Mouse (Mus musculus): ENCODE measurements at regions not wholly inside any gene's neighbourhood (a gene's known extent, or its start where the extent isn't known, plus 50 kb on each side); places are given as distances from the start of the nearest gene placed in this dataset.

DNA sequence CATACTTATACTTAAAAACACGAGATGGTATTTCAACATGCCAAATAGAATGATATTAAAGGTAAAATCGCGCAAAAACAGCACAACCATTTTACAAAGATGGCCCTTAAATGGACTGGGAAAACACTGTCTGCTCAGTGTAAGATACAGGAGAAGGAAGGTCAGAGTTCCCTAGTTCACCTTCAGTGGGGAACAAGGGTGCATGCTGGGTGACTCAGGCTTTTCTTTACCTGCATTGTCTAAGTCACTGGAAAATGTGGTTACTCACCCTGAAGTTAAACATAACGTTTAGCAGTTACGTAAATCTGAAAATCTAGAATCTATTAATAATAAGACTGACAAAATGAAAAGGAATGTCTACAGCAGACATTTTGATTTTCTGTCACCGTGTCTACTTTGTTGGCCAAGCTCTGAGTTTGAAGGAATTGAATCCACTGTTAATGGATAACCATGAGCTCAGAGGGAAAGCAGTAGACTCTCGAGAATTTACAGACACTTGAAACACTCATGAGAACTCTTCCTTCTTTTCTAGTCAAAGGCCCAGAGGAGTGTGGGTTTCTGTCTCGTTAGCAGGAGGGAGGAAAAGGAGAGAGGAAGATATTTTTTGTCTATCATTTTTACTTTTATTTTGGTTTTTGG lies 63.5 kb upstream of the Cdh6 start:
- no peaks in the 10 kb centered on the region for H3K27me3 ChIP-seq
- H3K4me1 ChIP-seq = no peaks in the 10 kb centered on the region
- H3K4me2 ChIP-seq (replicated peaks) = no peak overlapping the region
- no peak overlapping the region for H3K4me3 ChIP-seq
- WGBS = 81% methylated on average over 8 of the region's 8 CpGs
- H3K9ac ChIP-seq = no peak overlapping the region
- H3K9me3 ChIP-seq = no peaks in the 10 kb centered on the region
- no peak overlapping the region for H3K27ac ChIP-seq
- ATAC-seq (ENCODE audit: insufficient number of reproducible peaks, insufficient read depth, low FRiP score, low TSS enrichment) = no peak
- no peaks in the 10 kb centered on the region for H3K36me3 ChIP-seq

DNA sequence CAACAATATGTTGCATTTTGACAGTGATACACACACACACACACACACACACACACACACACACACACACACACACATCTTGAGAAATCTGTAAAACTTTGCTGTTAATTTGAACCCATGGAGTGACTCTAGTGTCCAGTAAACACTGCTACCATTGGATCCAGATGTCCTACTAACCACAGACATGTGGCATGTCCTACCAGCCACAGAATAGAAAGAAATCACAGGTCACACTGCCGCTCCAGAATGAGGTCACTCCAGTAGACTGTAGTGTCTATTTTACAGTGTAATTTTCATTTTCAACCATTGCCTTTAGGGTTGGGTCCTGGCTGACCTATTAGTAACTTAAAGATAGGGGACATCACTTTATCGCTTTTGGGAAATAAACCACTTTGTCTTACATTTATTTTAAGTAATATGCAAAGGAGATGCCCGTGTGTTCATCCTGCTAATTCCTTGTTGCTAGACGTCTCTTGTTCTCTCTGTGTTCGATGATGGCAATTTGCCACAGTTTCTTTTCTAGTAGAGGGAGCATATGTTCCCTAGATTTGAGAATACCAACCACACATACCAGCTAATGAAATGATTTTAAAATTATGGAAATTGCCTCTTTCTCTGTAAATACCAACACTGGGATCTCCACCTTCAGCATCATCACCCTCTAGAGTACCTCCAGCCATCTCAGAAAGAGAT lies 59.2 kb upstream of the Cdh6 start:
- Histone ChIP-seq H3K27ac (no peak overlapping the region), H3K4me3 (no peak overlapping the region), H3K4me1 (no peaks in the 10 kb centered on the region), H3K36me3 (no peaks in the 10 kb centered on the region), H3K9ac (no peak overlapping the region), H3K9me3 (no peaks in the 10 kb centered on the region), H3K4me2 (replicated peaks) (no peak overlapping the region), H3K27me3 (no peaks in the 10 kb centered on the region)
- no peak for ATAC-seq (ENCODE audit: insufficient number of reproducible peaks, insufficient read depth, low FRiP score, low TSS enrichment)
- WGBS = 66% methylated on average over 5 of the region's 5 CpGs

DNA sequence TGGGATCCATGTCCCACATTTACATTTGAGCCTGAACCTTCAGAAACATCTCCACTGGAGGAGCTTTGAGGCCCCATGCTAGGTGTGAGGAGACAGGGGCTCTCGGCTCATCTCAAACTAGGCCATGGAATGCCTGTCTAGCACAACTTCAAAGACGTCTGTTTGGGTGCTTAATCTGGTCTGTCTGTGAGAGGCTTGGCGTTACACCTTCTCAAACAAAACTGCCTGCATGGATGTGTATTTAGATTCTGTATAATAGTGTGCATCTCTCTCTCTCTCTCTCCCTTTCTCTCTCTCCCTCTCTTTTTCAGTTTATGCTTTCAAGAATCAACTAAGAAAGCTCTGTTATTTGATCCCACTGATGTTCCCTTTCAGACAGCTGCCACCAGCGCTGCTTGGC lies 58.1 kb upstream of the Cdh6 start:
- Histone ChIP-seq H3K36me3 (no peaks in the 10 kb centered on the region), H3K4me3 (no peak overlapping the region), H3K4me1 (no peaks in the 10 kb centered on the region), H3K4me2 (replicated peaks) (no peak overlapping the region), H3K27me3 (no peaks in the 10 kb centered on the region), H3K9ac (no peak overlapping the region), H3K9me3 (no peaks in the 10 kb centered on the region), H3K27ac (no peak overlapping the region)
- ATAC-seq (ENCODE audit: insufficient number of reproducible peaks, insufficient read depth, low FRiP score, low TSS enrichment) = no peak
- WGBS = 36% methylated on average over 4 of the region's 4 CpGs

DNA sequence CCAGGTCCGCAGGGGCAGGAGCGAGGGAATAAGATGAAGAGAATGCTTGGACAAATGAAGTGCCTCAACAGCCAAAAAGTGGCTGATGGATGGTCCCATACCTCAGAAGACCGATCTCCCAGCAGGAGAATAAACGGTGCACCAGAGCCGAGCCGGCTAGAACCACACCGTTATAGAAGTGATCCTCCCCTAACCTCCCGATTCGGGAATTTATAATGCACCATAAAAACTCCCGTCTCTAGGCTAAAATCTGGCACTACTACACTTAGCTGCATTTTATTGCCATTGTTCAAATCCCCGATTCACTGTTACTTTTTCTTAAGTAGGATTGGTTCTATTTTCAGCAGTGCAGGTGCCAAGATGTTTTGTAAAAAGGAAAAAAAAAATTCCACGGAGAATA lies 54.6 kb upstream of the Cdh6 start:
- H3K9me3 ChIP-seq = no peaks in the 10 kb centered on the region
- H3K4me2 ChIP-seq (replicated peaks) = no peak overlapping the region
- H3K27ac ChIP-seq = no peak overlapping the region
- no peak overlapping the region for H3K9ac ChIP-seq
- WGBS = 92% methylated on average over 12 of the region's 12 CpGs
- no peak for ATAC-seq (ENCODE audit: insufficient number of reproducible peaks, insufficient read depth, low FRiP score, low TSS enrichment)
- no peaks in the 10 kb centered on the region for H3K4me1 ChIP-seq
- no peaks in the 10 kb centered on the region for H3K27me3 ChIP-seq
- H3K36me3 ChIP-seq = no peaks in the 10 kb centered on the region
- no peak overlapping the region for H3K4me3 ChIP-seq

All from embryonic facial prominence, embryonic 12.5 days (tissue).